Mouse (Mus musculus) hindbrain, embryonic 14.5 days (tissue): ENCODE results near the gene Gm47289. TPM values are rescaled to one million over a fixed set of nuclear protein-coding genes. Genes with fewer than 3 reads are reported as not detected.

Experiments used
- ATAC-seq: fragments of 200-750 bp; cut with Nextera tagmentation; 2 replicates; pipeline ENCODE4 v1.8.0; 2017; ENCODE audit warnings: moderate number of reproducible peaks, mild to moderate bottlenecking, moderate TSS enrichment, moderate library complexity; ENCODE audit not compliant: low FRiP score
- DNase-seq: peaks from one replicate; pipeline ENCODE4 v3.0.0-alpha.2; 2015; ENCODE audit warnings: low spot score
- H3K27ac ChIP-seq: fragments of 300-500 bp; sonication (generic); 2 replicates; pipeline ENCODE4 v1.5.1; 2014; ENCODE audit warnings: mild to moderate bottlenecking, moderate library complexity
- H3K27me3 ChIP-seq: fragments of 300-500 bp; sonication (generic); 2 replicates; pipeline ENCODE4 v1.6.1; 2014; ENCODE audit warnings: mild to moderate bottlenecking, low read length, mixed read lengths; ENCODE audit not compliant: control insufficient read depth, insufficient read depth
- H3K36me3 ChIP-seq: fragments of 300-500 bp; sonication (generic); replicated peaks from 2 replicates; pipeline ENCODE4 v1.6.1; 2014; ENCODE audit not compliant: control insufficient read depth, insufficient read depth
- H3K4me1 ChIP-seq: fragments of 300-500 bp; sonication (generic); replicated peaks from 2 replicates; pipeline ENCODE4 v1.6.1; 2014; ENCODE audit warnings: antibody characterized with exemption, low read length, mixed read lengths; ENCODE audit not compliant: control insufficient read depth, insufficient read depth
- H3K4me2 ChIP-seq: fragments of 300-500 bp; sonication (generic); replicated peaks from 2 replicates; pipeline ENCODE4 v1.6.1; 2014; ENCODE audit warnings: mild to moderate bottlenecking, moderate library complexity
- H3K4me3 ChIP-seq: fragments of 300-500 bp; sonication (generic); replicated peaks from 2 replicates; pipeline ENCODE4 v1.5.1; 2014; ENCODE audit warnings: mild to moderate bottlenecking, low read length
- H3K9ac ChIP-seq: fragments of 300-500 bp; sonication (generic); 2 replicates; pipeline ENCODE4 v1.6.1; 2014
- H3K9me3 ChIP-seq: fragments of 300-500 bp; sonication (generic); 2 replicates; pipeline ENCODE4 v1.6.1; 2016; ENCODE audit warnings: low read length; ENCODE audit not compliant: control insufficient read depth
- whole genome bisulfite sequencing: fragments of 180-500 bp; shearing (Covaris S2); extraction: QIAGEN DNeasy Blood & Tissue Kit; methylation state at CpG from one replicate; pipeline ENCODE4 v1.1.7; 2014; 5-methylcytosine and 5-hydroxymethylcytosine counted together
- polyA plus RNA-seq: library from polyadenylated mRNA; unstranded; fragments of >200 nt; fragmentation: Nextera tagmentation; extraction: Ambion mirVana; gene quantifications from 2 replicates; pipeline ENCODE4 v1.2.1, GENCODE M21; 2014

Gene Gm47289
- polyA plus RNA-seq, 1 experiment from 2014 or later = not detected

DNA sequence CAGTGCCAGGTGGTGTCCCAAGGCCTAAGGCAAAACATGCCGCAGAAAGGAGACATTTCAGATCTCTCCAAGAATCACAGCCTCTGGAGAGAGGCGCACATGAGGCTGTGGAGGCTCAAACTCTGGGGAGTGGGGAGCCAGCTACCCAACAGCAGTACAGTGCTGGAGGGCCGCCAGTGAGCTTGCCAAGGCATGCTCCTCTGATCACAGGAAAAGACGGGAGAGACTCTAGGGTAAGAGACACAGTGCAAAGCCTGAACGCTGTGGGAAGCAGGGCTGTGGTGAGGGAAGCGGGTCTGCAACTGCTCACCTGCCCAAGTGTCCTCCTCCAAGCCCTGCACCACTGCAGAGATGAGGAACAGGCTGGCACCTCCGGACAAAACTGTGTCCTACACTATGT is 3.1 kb upstream of the Gm47289 start:
- H3K9ac ChIP-seq = no peak overlapping the region
- no peaks in the 10 kb centered on the region for H3K9me3 ChIP-seq
- no peaks in the 10 kb centered on the region for H3K36me3 ChIP-seq
- 0 out of 2 replicates have a peak, but pooled peaks have one; percentile 7 for ATAC-seq
- no peak overlapping the region for H3K27ac ChIP-seq
- peak overlapping the region; percentile 60; the same call in 1 of the 2 replicates for H3K4me2 ChIP-seq
- WGBS = 54% methylated on average over 7 of the region's 7 CpGs
- H3K4me3 ChIP-seq = peak overlapping the region; percentile 47; the same call in 1 of the 2 replicates
- no peaks in the 10 kb centered on the region for H3K4me1 ChIP-seq
- peaks cover 10% of the 10 kb centered on the region for H3K27me3 ChIP-seq
- DNase-seq = no peak

DNA sequence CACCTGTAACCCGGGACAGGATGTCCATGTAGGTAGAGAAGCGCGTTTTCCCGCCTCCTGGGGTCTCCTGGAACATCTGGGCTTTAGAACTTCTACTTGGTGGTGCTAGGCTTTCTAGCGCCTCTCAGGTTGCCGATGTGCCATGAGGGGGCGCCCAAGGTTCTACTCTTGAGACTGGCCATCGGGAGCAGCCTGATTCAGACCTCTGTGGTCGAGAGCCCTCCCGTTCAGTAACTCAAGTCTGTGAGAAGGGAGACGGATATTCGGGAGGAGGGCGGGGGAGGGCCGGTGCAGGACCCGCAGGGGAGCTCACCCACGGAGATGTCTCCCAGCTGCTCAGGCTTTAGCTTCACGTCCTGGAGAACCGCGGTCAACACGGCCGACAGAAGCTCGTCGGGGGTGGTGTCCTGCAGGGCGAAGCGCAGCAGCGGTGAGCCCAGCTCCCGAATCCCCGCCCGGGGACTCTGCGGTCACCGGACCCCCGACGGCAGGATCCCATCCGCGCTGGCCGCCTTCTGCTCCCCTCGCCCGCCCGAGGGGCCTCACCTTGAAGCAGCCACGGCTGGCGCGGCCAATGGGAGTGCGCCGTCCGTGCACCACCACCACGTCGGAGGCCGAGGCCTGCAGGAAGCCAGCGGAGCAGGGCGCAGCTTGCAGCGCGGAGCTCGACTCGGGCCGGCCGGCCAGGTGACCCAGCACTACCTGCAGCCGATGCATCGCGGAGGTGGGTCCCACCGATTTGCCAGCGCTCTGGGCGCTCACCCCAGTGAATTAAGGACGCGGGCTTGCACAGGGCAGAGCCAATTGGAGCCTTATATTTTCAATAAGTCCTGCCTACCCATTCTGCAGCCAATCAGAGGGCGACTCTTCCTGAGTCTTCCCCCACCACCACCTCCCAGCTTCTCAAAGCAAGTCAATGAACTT is 2.4 kb upstream of the Gm47289 start, which contains the start of gene Acaa1b:
Gene Acaa1b, minus strand, starts transcription at position 816 of the 924 bp plus-strand sequence.
- no peaks in the 10 kb centered on the region for H3K9me3 ChIP-seq
- no peak within 1 kb of the TSS for H3K27ac ChIP-seq
- H3K36me3 ChIP-seq = no peaks in the 10 kb centered on the region
- peaks cover 10% of the 10 kb centered on the region for H3K27me3 ChIP-seq
- peak within 1 kb of the TSS; percentile 47 for H3K4me3 ChIP-seq
- H3K9ac ChIP-seq = peak within 1 kb of the TSS; percentile 55
- under 1% methylated on average over 65 of the region's 65 CpGs for WGBS
- ATAC-seq = peak; percentile 92
- H3K4me2 ChIP-seq = peak within 1 kb of the TSS; percentile 60
- no peaks in the 10 kb centered on the region for H3K4me1 ChIP-seq
- peak; percentile 78 for DNase-seq

DNA sequence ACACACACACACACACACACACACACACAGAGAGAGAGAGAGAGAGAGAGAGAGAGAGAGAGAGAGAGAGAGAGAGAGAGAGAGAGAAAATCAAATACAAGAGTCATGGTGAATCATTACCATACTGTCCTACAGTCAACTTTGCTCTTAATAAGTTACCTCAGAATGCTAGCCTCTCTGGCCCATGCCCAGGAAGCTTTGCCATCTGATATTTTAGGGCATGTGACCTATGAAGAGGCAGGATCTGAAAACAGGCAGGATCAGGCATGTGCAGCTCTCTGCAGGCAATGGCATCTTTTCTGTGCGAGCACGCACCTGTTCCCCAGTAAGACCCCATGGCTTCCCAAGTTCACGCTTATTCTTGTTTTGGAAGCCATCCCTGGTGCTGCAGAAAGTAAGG is 1.7 kb downstream of the Gm47289 start:
- Histone ChIP-seq H3K27me3 (peaks cover 6% of the 10 kb centered on the region), H3K4me1 (no peaks in the 10 kb centered on the region)
- WGBS = 89% methylated on average over 3 of the region's 3 CpGs

DNA sequence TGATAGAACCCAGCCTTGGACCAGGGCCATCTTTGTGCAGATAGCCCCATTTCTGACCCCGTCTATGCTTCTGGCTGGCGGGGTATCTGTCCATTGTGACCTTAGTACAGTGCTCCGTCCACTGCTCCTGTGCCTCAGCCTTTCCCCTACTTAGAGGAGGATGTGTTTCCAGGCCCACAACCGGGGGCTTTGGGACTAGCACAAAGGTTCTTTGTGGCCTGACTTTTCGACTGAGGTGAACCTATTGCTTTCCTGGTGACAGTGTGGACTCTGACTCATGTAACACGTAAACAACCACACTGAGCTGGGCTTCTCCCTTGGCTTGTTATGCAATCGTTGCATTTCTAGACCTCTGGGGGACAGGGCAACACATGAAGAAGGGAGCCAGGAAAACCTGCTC is 5.8 kb downstream of the Gm47289 start:
- H3K27ac ChIP-seq = no peak overlapping the region
- H3K9ac ChIP-seq = no peak overlapping the region
- H3K36me3 ChIP-seq = no peaks in the 10 kb centered on the region
- H3K4me1 ChIP-seq = no peaks in the 10 kb centered on the region
- no peaks in the 10 kb centered on the region for H3K9me3 ChIP-seq
- no peak overlapping the region for H3K4me2 ChIP-seq
- DNase-seq = no peak
- no peak overlapping the region for H3K4me3 ChIP-seq
- 88% methylated on average over 7 of the region's 7 CpGs for WGBS
- no peaks in the 10 kb centered on the region for H3K27me3 ChIP-seq
- ATAC-seq = no peak

More for the DNA sequence above, 1.7 kb downstream of the Gm47289 start:
- Histone ChIP-seq H3K4me3 (no peak overlapping the region), H3K9ac (no peak overlapping the region), H3K9me3 (no peaks in the 10 kb centered on the region), H3K36me3 (no peaks in the 10 kb centered on the region), H3K27ac (no peak overlapping the region), H3K4me2 (no peak overlapping the region)
- ATAC-seq (no peak), DNase-seq (no peak)

DNA sequence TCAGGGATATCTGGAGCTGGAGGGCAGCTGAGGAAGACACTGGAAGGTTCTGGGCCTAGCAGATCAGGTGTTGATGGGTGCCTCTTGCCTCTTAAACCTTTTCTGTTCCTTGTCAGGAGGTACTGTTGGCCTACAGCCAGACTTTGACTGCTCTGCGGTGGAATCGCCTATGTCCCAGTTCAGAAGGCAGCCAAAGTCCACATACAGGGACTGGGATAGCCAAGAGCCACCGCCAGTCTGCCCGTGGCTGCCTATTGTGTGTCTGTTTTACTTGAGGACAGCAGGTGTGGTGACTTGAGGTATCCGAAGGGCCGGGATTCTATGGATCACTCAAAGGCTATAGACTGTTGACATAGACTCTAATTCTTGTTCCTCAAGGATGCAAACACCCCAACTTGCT is 6.6 kb downstream of the Gm47289 start:
- no peaks in the 10 kb centered on the region for H3K4me1 ChIP-seq
- no peak overlapping the region for H3K27ac ChIP-seq
- no peak overlapping the region for H3K4me2 ChIP-seq
- no peaks in the 10 kb centered on the region for H3K9me3 ChIP-seq
- no peak overlapping the region for H3K9ac ChIP-seq
- no peak overlapping the region for H3K4me3 ChIP-seq
- DNase-seq = no peak
- 95% methylated on average over 6 of the region's 6 CpGs for WGBS
- H3K36me3 ChIP-seq = no peaks in the 10 kb centered on the region
- no peak for ATAC-seq
- no peaks in the 10 kb centered on the region for H3K27me3 ChIP-seq

DNA sequence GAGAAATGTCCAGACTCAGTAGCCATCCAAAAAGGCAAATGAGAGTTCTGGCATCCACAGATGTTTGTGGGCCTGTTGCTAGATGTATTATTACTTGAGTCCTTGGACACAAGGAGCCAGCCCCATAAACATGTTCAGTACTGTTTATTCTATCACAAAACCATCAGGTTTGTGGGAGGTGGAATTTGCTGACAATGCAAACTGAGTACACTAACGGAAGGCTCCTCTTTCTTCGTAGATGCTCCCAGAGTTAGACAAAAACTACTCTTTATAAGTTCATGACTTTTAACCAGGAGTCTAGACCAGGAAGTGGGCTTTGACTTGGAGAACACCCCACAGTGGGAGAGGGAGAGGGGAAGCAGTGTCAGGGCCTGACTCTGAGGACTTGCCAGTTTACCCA is 8.6 kb downstream of the Gm47289 start:
- 93% methylated on average over 2 of the region's 2 CpGs for WGBS
- Histone ChIP-seq H3K4me3 (no peak overlapping the region), H3K27ac (no peak overlapping the region), H3K27me3 (no peaks in the 10 kb centered on the region), H3K36me3 (no peaks in the 10 kb centered on the region), H3K4me1 (no peaks in the 10 kb centered on the region), H3K9ac (no peak overlapping the region), H3K4me2 (no peak overlapping the region), H3K9me3 (no peaks in the 10 kb centered on the region)
- no peak for DNase-seq
- ATAC-seq = no peak

DNA sequence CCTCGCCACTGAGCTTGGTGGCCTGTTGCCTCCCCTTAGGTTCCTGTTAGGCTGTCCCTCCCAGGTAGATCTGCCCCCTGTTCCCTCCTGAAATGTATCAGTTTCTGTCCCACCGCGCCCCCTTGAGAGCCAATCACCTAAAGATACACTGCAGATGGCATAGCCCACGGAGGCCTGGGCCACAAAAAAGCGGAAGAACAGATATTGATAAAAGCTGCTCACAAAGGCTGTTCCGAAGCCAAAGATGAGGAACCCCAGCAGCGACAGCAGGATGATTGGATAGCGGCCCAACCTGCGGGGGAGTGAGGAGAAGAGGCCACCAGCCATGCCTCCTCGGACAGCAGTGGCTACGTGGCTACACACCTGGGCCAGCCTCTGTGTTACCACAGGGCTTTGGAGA is 20.3 kb downstream of the Gm47289 start:
- H3K27ac ChIP-seq = no peak overlapping the region
- no peaks in the 10 kb centered on the region for H3K9me3 ChIP-seq
- no peak for DNase-seq
- no peaks in the 10 kb centered on the region for H3K4me1 ChIP-seq
- no peak overlapping the region for H3K4me2 ChIP-seq
- ATAC-seq = no peak
- no peaks in the 10 kb centered on the region for H3K27me3 ChIP-seq
- 93% methylated on average over 11 of the region's 11 CpGs for WGBS
- H3K36me3 ChIP-seq = no peaks in the 10 kb centered on the region
- no peak overlapping the region for H3K9ac ChIP-seq
- H3K4me3 ChIP-seq = no peak overlapping the region

DNA sequence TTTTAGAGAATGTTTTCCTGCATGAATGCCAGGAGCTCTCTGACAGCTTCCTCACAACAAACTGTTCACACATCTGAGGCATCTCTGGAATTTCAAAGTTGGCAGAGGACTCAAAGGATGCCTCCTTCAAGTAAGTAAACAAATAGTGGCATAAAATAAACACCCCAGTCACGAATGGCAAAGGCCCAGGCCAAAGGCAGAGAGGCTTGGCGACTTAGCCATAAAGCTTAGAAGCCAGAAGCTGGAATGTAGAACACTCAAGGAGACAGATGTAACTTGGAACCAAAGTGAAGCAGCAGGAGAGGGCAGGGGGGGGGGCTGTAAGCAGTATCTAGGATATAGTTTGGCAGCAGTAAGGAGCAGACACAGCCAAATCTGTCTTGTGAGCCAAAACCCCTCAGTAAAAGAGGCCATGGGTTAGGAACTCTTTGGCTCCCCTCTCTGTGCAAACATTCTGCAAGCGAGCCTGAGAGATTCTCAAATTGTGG is 22.3 kb downstream of the Gm47289 start:
- peak; percentile 65; the same call in 1 of the 2 replicates for ATAC-seq
- Histone ChIP-seq H3K27ac (no peak overlapping the region), H3K9me3 (no peaks in the 10 kb centered on the region), H3K27me3 (no peaks in the 10 kb centered on the region), H3K36me3 (no peaks in the 10 kb centered on the region), H3K4me3 (no peak overlapping the region), H3K4me1 (no peaks in the 10 kb centered on the region), H3K9ac (no peak overlapping the region), H3K4me2 (no peak overlapping the region)
- peak; percentile 25 for DNase-seq
- WGBS = 45% methylated on average over 3 of the region's 3 CpGs

DNA sequence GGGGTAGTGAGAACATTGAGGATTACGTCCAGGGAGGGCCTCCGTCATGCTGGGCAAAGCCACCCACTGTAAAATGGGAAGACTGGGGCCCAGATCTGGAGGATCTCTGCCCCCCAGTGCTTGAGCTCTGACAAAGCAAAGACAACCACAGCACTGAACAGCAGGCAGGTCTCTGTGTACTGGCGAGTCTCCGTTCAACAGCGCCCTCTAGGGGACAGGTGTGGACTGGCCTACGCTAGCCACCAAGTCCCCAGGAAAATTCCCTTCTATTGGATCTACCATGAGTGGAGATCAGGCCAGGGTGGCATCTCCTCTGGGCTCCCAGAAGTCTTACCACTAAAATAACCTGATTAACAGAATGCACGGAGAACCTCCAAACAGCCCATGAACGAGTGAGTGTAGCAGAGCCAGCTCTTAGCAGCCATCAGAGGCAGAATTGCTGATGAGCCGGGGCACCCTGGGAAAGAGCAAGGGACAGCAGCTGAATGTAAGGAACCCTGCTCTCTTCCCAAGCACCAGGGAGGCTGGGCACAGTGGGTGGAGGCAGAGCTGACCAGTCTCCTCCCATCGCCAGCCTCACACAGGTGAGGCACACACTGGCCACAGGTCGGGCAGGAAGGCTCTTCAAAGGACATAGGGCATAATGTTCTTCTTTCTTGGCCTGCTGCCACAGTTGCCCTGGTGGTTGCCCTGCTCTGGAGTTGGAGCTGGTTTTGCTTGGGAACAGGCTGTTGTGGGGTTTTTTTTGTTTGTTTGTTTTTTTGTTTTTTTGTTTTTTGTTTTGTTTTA is 33.4 kb downstream of the Gm47289 start:
- DNase-seq (peak; percentile 40), ATAC-seq (no peak)
- no peaks in the 10 kb centered on the region for H3K4me1 ChIP-seq
- no peaks in the 10 kb centered on the region for H3K9me3 ChIP-seq
- no peaks in the 10 kb centered on the region for H3K36me3 ChIP-seq
- H3K4me3 ChIP-seq = no peak overlapping the region
- H3K9ac ChIP-seq = no peak overlapping the region
- no peak overlapping the region for H3K4me2 ChIP-seq
- H3K27me3 ChIP-seq = no peaks in the 10 kb centered on the region
- 38% methylated on average over 11 of the region's 11 CpGs for WGBS
- no peak overlapping the region for H3K27ac ChIP-seq
